In the genomic region with DNA sequence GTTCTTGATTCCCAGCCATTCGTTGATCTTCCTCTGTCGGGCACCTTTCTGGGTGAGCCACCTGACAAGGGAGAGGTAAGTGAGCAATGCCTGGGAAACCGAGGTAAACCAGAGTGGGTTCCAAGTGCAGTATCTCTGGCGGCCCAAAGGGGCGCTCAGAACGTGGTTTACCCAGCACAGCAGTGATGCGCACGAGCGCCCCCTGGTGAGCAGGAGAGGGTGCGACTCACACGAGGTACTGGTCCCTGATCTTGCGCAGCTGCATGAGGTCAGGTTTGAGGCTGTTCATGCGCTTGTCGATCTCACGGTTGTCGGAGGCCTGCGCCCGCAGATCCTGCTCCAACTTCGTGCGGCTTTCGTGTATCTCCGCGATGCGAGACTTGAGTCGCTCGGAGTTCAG, we compare ENCODE assay signal across 8 mouse cellular contexts. TPM values are rescaled to one million over a fixed set of nuclear protein-coding genes. Genes with fewer than 3 reads are reported as not detected.
A peak's percentile ranks its signal among the peaks of the same experiment; 100 is the strongest.
DNase-seq lines count a peak whose midpoint lies in the region; ATAC-seq and TF ChIP-seq lines count a peak whose summit lies in the region.

No protein-coding gene starts in this region.

- H3K4me3 ChIP-seq in cortical plate, adult 2 months (ENCODE audit: insufficient read depth, low read length) = no peak overlapping the region
- H3K4me3 ChIP-seq in intestine, embryonic 16.5 days (ENCODE audit: low read length) = no peak overlapping the region
- no peak overlapping the region for H3K4me3 ChIP-seq in midbrain, embryonic 11.5 days (ENCODE audit: low read depth, low read length)

- intact Hi-C loops in left cerebral cortex, postnatal 36 days (cut with DNase I) = loop anchor here (5.0 kb wide), 1 partner anchor 73 kb away; no protein-coding TSS in a partner anchor

- peaks cover 8% of the 10 kb centered on the region for H3K4me1 ChIP-seq in cortical plate, adult 2 months (ENCODE audit: control insufficient read depth, insufficient read depth, low read length)
- peaks cover 32% of the 10 kb centered on the region for H3K4me1 ChIP-seq in intestine, embryonic 16.5 days (ENCODE audit: control insufficient read depth, insufficient read depth, low read length)
- peaks cover 13% of the 10 kb centered on the region for H3K4me1 ChIP-seq in midbrain, embryonic 11.5 days (ENCODE audit: control insufficient read depth, insufficient read depth, low read length)

- TF ChIP-seq CTCF in cortical plate, adult 2 months (IDR thresholded peaks at IDR 0.05; ENCODE audit: extremely low read depth, insufficient read depth, low read length) = peak; percentile 100

- no peaks in the 10 kb centered on the region for H3K27me3 ChIP-seq in intestine, embryonic 16.5 days (replicated peaks; ENCODE audit: control insufficient read depth, insufficient read depth, low read length)
- peaks cover 2% of the 10 kb centered on the region; the same call in 1 of the 2 replicates for H3K27me3 ChIP-seq in midbrain, embryonic 11.5 days (ENCODE audit: control insufficient read depth, insufficient read depth, low read length)

- peak; percentile 40 for ATAC-seq in intestine, embryonic 16.5 days
- peak; percentile 68 for ATAC-seq in midbrain, embryonic 11.5 days (ENCODE audit: low FRiP score)

- WGBS in intestine, embryonic 16.5 days = 7% methylated on average over 26 of the region's 26 CpGs
- whole genome bisulfite sequencing in midbrain, embryonic 11.5 days = 8% methylated on average over 26 of the region's 26 CpGs

- no peak for TF ChIP-seq POLR2A in cortical plate, adult 2 months (IDR thresholded peaks at IDR 0.05; ENCODE audit: extremely low read depth, insufficient read depth, low read length)

- no peak overlapping the region for H3K4me2 ChIP-seq in intestine, embryonic 16.5 days (ENCODE audit: low read depth, low read length)
- no peak overlapping the region for H3K4me2 ChIP-seq in midbrain, embryonic 11.5 days

- no peak overlapping the region for H3K27ac ChIP-seq in cortical plate, adult 2 months (ENCODE audit: insufficient read depth, low read length)
- no peak overlapping the region for H3K27ac ChIP-seq in intestine, embryonic 16.5 days (ENCODE audit: low read length)
- H3K27ac ChIP-seq in midbrain, embryonic 11.5 days (ENCODE audit: low read depth, low read length) = no peak overlapping the region

- no peak overlapping the region for H3K9ac ChIP-seq in intestine, embryonic 16.5 days (ENCODE audit: low read depth, low read length)
- H3K9ac ChIP-seq in midbrain, embryonic 11.5 days (ENCODE audit: low read length) = no peak overlapping the region

- DNase-seq in adipocyte (ENCODE audit: low spot score) = peak; percentile 94
- DNase-seq in gastrocnemius, postnatal 10 days = peak; percentile 99
- DNase-seq in left cerebral cortex, postnatal 36 days (ENCODE audit: low spot score in 2 of 2) = peak; percentile 92 to 94
- DNase-seq in midbrain, embryonic 11.5 days (ENCODE audit: low spot score, missing footprints) = peak; percentile 99
- peak; percentile 99 for DNase-seq in right cerebral cortex, postnatal 4 days
- peak; percentile 86 for DNase-seq in yolk sac, embryonic 10.5 days (ENCODE audit: low spot score)

- H3K9me3 ChIP-seq in intestine, embryonic 16.5 days (ENCODE audit: control insufficient read depth, low read length) = no peaks in the 10 kb centered on the region
- H3K9me3 ChIP-seq in midbrain, embryonic 11.5 days (ENCODE audit: control insufficient read depth, low read length) = no peaks in the 10 kb centered on the region

- peaks cover 29% of the 10 kb centered on the region for H3K36me3 ChIP-seq in intestine, embryonic 16.5 days (ENCODE audit: control insufficient read depth, insufficient read depth, low read length)
- H3K36me3 ChIP-seq in midbrain, embryonic 11.5 days (ENCODE audit: control insufficient read depth, insufficient read depth, low read length) = peaks cover 15% of the 10 kb centered on the region

RNA-seq across cellular contexts. Expression of a gene that starts 7.2 kb away (rescaled TPM):
- polyA plus RNA-seq in cortical plate, adult 2 months (2012; rRNA removed) = 177 and 193 TPM in 2 replicates
- 10 to 100 TPM; 39.4 to 47.2 TPM for total RNA-seq in gastrocnemius, postnatal 10 days (2021)
- 63.7 and 65.3 TPM in 2 replicates for polyA plus RNA-seq in intestine, embryonic 16.5 days (2015; fragmentation: Nextera tagmentation; extraction: Ambion mirVana)
- total RNA-seq in left cerebral cortex, postnatal 36 days (2021) = 100 to 1,000 TPM; 152 to 164 TPM
- 25.4 and 30.2 TPM in 2 replicates for polyA plus RNA-seq in midbrain, embryonic 11.5 days (2014; fragmentation: Nextera tagmentation; extraction: Ambion mirVana)

RNA-seq across cellular contexts. Expression of a gene that starts 8.6 kb away (rescaled TPM):
- 51.6 and 59.2 TPM in 2 replicates for polyA plus RNA-seq in cortical plate, adult 2 months (2012; rRNA removed)
- 10 to 100 TPM; 30.1 to 31.4 TPM for total RNA-seq in gastrocnemius, postnatal 10 days (2021)
- 78.6 and 79.8 TPM in 2 replicates for polyA plus RNA-seq in intestine, embryonic 16.5 days (2015; fragmentation: Nextera tagmentation; extraction: Ambion mirVana)
- total RNA-seq in left cerebral cortex, postnatal 36 days (2021) = 10 to 100 TPM; 33.9 to 41.5 TPM
- polyA plus RNA-seq in midbrain, embryonic 11.5 days (2014; fragmentation: Nextera tagmentation; extraction: Ambion mirVana) = 28.3 and 29.6 TPM in 2 replicates

RNA-seq across cellular contexts. Expression of a gene that starts 14.9 kb away (rescaled TPM):
- polyA plus RNA-seq in cortical plate, adult 2 months (2012; rRNA removed) = 1,139 and 1,160 TPM in 2 replicates
- 10 to 100 TPM; 44.6 to 50.4 TPM for total RNA-seq in gastrocnemius, postnatal 10 days (2021)
- 24.9 and 25.6 TPM in 2 replicates for polyA plus RNA-seq in intestine, embryonic 16.5 days (2015; fragmentation: Nextera tagmentation; extraction: Ambion mirVana)
- total RNA-seq in left cerebral cortex, postnatal 36 days (2021) = 100 to 1,000 TPM; 824 to 964 TPM
- 56.6 and 66.1 TPM in 2 replicates for polyA plus RNA-seq in midbrain, embryonic 11.5 days (2014; fragmentation: Nextera tagmentation; extraction: Ambion mirVana)

RNA-seq across cellular contexts. Expression of a gene that starts 35.5 kb away (rescaled TPM):
- polyA plus RNA-seq in cortical plate, adult 2 months (2012; rRNA removed) = 265 and 282 TPM in 2 replicates
- 1 to 10 TPM; 7.2 to 8.9 TPM for total RNA-seq in gastrocnemius, postnatal 10 days (2021)
- polyA plus RNA-seq in intestine, embryonic 16.5 days (2015; fragmentation: Nextera tagmentation; extraction: Ambion mirVana) = 12.9 and 15.1 TPM in 2 replicates
- total RNA-seq in left cerebral cortex, postnatal 36 days (2021) = 100 to 1,000 TPM; 312 to 338 TPM
- 9.1 and 10.1 TPM in 2 replicates for polyA plus RNA-seq in midbrain, embryonic 11.5 days (2014; fragmentation: Nextera tagmentation; extraction: Ambion mirVana)

RNA-seq across cellular contexts. Expression of a gene that starts 38.9 kb away (rescaled TPM):
- polyA plus RNA-seq in cortical plate, adult 2 months (2012; rRNA removed) = 1.1 TPM in 2 replicates
- total RNA-seq in gastrocnemius, postnatal 10 days (2021) = under 1 TPM; 0.16 to 0.23 TPM
- polyA plus RNA-seq in intestine, embryonic 16.5 days (2015; fragmentation: Nextera tagmentation; extraction: Ambion mirVana) = 0.27 and 0.34 TPM in 2 replicates
- total RNA-seq in left cerebral cortex, postnatal 36 days (2021) = 1 to 10 TPM in 1 of 2 experiments, under 1 TPM in 1; 0.86 to 1.1 TPM
- polyA plus RNA-seq in midbrain, embryonic 11.5 days (2014; fragmentation: Nextera tagmentation; extraction: Ambion mirVana) = 0.38 TPM in 1 of 2 replicates, not detected in the other

Comparison
In these comparisons a context has a peak if more than half of its experiments do, and no peak if none do; other contexts are left out.
1. RNA of a gene that starts 14.9 kb away (polyA plus RNA-seq): 1,139 to 1,160 TPM in cortical plate, adult 2 months; 56.6 to 66.1 TPM in midbrain, embryonic 11.5 days and 24.9 to 25.6 TPM in intestine, embryonic 16.5 days; every median in the first group is over 10 times any median in the second.
2. Peak in every context shown above with its lines, with median percentiles within 50 percentile points of each other: DNase-seq.